Mouse (Mus musculus) liver, postnatal 0 days (tissue): ENCODE data around the gene Tgfbrap1. TPM values are rescaled to one million over a fixed set of nuclear protein-coding genes. Genes with fewer than 3 reads are reported as not detected.

Experiments used
- ATAC-seq: fragments of 200-750 bp; cut with Nextera tagmentation; 2 replicates; pipeline ENCODE4 v1.8.0; 2017; ENCODE audit warnings: mild to moderate bottlenecking, moderate library complexity
- DNase-seq: peaks from one replicate; pipeline ENCODE4 v3.0.0-alpha.2; 2016
- H3K27ac ChIP-seq: fragments of 300-500 bp; sonication (generic); 2 replicates; pipeline ENCODE4 v1.5.1; 2014; ENCODE audit warnings: antibody characterized with exemption, moderate library complexity, mild to moderate bottlenecking, low read depth
- H3K27me3 ChIP-seq: fragments of 300-500 bp; sonication (generic); 2 replicates; pipeline ENCODE4 v1.6.1; 2014; ENCODE audit warnings: low read length, control low read depth, mixed read lengths; ENCODE audit not compliant: insufficient read depth
- H3K36me3 ChIP-seq: fragments of 300-500 bp; sonication (generic); replicated peaks from 2 replicates; pipeline ENCODE4 v1.6.1; 2014; ENCODE audit warnings: mild to moderate bottlenecking, control low read depth, low read length, moderate library complexity, mixed read lengths; ENCODE audit not compliant: insufficient read depth
- H3K4me1 ChIP-seq: fragments of 300-500 bp; sonication (generic); 2 replicates; pipeline ENCODE4 v1.6.1; 2014; ENCODE audit warnings: antibody characterized with exemption, mild to moderate bottlenecking, control low read depth; ENCODE audit not compliant: insufficient read depth
- H3K4me2 ChIP-seq: fragments of 300-500 bp; sonication (generic); 2 replicates; pipeline ENCODE4 v1.6.1; 2014; ENCODE audit warnings: low read depth, mild to moderate bottlenecking, low read length, moderate library complexity, mixed read lengths
- H3K4me3 ChIP-seq: fragments of 300-500 bp; sonication (generic); 2 replicates; pipeline ENCODE4 v1.5.1; 2014; ENCODE audit warnings: low read depth, low read length
- H3K9ac ChIP-seq: fragments of 300-500 bp; sonication (generic); replicated peaks from 2 replicates; pipeline ENCODE4 v1.6.1; 2014; ENCODE audit warnings: mild to moderate bottlenecking, moderate library complexity
- H3K9me3 ChIP-seq: fragments of 300-500 bp; sonication (generic); 2 replicates; pipeline ENCODE4 v1.6.1; 2016; ENCODE audit warnings: mild to moderate bottlenecking, control low read depth, low read length, mixed read lengths
- CTCF ChIP-seq: sonication (generic); IDR thresholded peaks from 2 replicates; pipeline ENCODE4 v1.5.1; 2016; ENCODE audit warnings: antibody characterized with exemption, low read depth
- EP300 ChIP-seq: IDR thresholded peaks from 2 replicates; pipeline ENCODE4 v1.6.1; 2016; ENCODE audit warnings: antibody characterized with exemption, low read depth, mild to moderate bottlenecking
- WGBS: fragments of 180-500 bp; shearing (Covaris S2); extraction: QIAGEN DNeasy Blood & Tissue Kit; methylation state at CpG from one replicate; pipeline ENCODE4 v1.1.7; 2014; ENCODE audit not compliant: insufficient replicate concordance; 5-methylcytosine and 5-hydroxymethylcytosine counted together
- polyA plus RNA-seq: library from polyadenylated mRNA; unstranded; fragments of >200 nt; fragmentation: Nextera tagmentation; extraction: Ambion mirVana; gene quantifications from 2 replicates; pipeline ENCODE4 v1.2.1, GENCODE M21; 2015

Gene Tgfbrap1
- polyA plus RNA-seq, 1 experiment from 2014 or later, result 2.6 TPM

GRCm38 (mm10) chr1:43120950-43121349 lies 22.5 kb upstream of the Tgfbrap1 start:
- no peaks in the 10 kb centered on the region for H3K4me1 ChIP-seq
- H3K27me3 ChIP-seq, result no peaks in the 10 kb centered on the region
- WGBS, result 79% methylated on average over 5 of the region's 5 CpGs
- H3K9ac ChIP-seq, result no peak overlapping the region
- no peak for DNase-seq
- TF ChIP-seq EP300, result no peak
- H3K27ac ChIP-seq, result no peak overlapping the region
- no peaks in the 10 kb centered on the region for H3K9me3 ChIP-seq
- H3K4me2 ChIP-seq, result no peak overlapping the region
- ATAC-seq, result no peak
- H3K4me3 ChIP-seq, result no peak overlapping the region
- H3K36me3 ChIP-seq, result peaks cover 18% of the 10 kb centered on the region

GRCm38 (mm10) chr1:43117435-43117834 lies 19.0 kb upstream of the Tgfbrap1 start:
- no peak overlapping the region for H3K27ac ChIP-seq
- no peaks in the 10 kb centered on the region for H3K4me1 ChIP-seq
- no peak for ATAC-seq
- WGBS, result 87% methylated on average over 8 of the region's 8 CpGs
- H3K27me3 ChIP-seq, result no peaks in the 10 kb centered on the region
- DNase-seq, result no peak
- H3K4me3 ChIP-seq, result no peak overlapping the region
- H3K36me3 ChIP-seq, result peaks cover 37% of the 10 kb centered on the region
- no peak overlapping the region for H3K9ac ChIP-seq
- TF ChIP-seq CTCF (no peak), EP300 (no peak)
- no peak overlapping the region for H3K4me2 ChIP-seq
- H3K9me3 ChIP-seq, result no peaks in the 10 kb centered on the region

- Histone ChIP-seq H3K4me1 (no peaks in the 10 kb centered on the region), H3K9me3 (no peaks in the 10 kb centered on the region), H3K4me3 (no peak overlapping the region), H3K27ac (no peak overlapping the region), H3K4me2 (no peak overlapping the region), H3K36me3 (peaks cover 44% of the 10 kb centered on the region), H3K9ac (no peak overlapping the region), H3K27me3 (no peaks in the 10 kb centered on the region)
- peak; percentile 29 for DNase-seq
- 81% methylated on average over 2 of the region's 2 CpGs for WGBS
- TF ChIP-seq CTCF, result peak; percentile 64
- TF ChIP-seq EP300, result no peak
- ATAC-seq, result no peak
Observed at GRCm38 (mm10) chr1:43112882-43113281, 14.4 kb upstream of the Tgfbrap1 start.

- no peak overlapping the region for H3K27ac ChIP-seq
- H3K4me1 ChIP-seq, result no peaks in the 10 kb centered on the region
- H3K9me3 ChIP-seq, result no peaks in the 10 kb centered on the region
- no peak overlapping the region for H3K4me3 ChIP-seq
- peak; percentile 82 for DNase-seq
- 51% methylated on average over 4 of the region's 4 CpGs for WGBS
- ATAC-seq, result 0 out of 2 replicates have a peak, but pooled peaks have one; percentile 38
- no peak overlapping the region for H3K9ac ChIP-seq
- peaks cover 30% of the 10 kb centered on the region for H3K36me3 ChIP-seq
- TF ChIP-seq EP300 (no peak), CTCF (peak; percentile 91)
- no peak overlapping the region for H3K4me2 ChIP-seq
- no peaks in the 10 kb centered on the region for H3K27me3 ChIP-seq
Observed at GRCm38 (mm10) chr1:43110556-43110955, 12.1 kb upstream of the Tgfbrap1 start.

GRCm38 (mm10) chr1:43108729-43109128 lies 10.3 kb upstream of the Tgfbrap1 start:
- TF ChIP-seq EP300, result no peak
- H3K36me3 ChIP-seq, result peaks cover 18% of the 10 kb centered on the region
- 83% methylated on average over 2 of the region's 2 CpGs for WGBS

GRCm38 (mm10) chr1:43094206-43094605 lies 4.2 kb downstream of the Tgfbrap1 start:
- DNase-seq, result no peak
- Histone ChIP-seq H3K36me3 (no peaks in the 10 kb centered on the region), H3K9me3 (no peaks in the 10 kb centered on the region), H3K27me3 (no peaks in the 10 kb centered on the region), H3K4me2 (no peak overlapping the region), H3K4me1 (peaks cover 15% of the 10 kb centered on the region), H3K9ac (no peak overlapping the region), H3K27ac (no peak overlapping the region), H3K4me3 (no peak overlapping the region)
- TF ChIP-seq EP300 (no peak), CTCF (no peak)
- WGBS, result 87% methylated on average over 2 of the region's 2 CpGs
- ATAC-seq, result no peak

More at GRCm38 (mm10) chr1:43108729-43109128, 10.3 kb upstream of the Tgfbrap1 start:
- DNase-seq (no peak), ATAC-seq (no peak)
- no peaks in the 10 kb centered on the region for H3K4me1 ChIP-seq
- H3K9me3 ChIP-seq, result no peaks in the 10 kb centered on the region
- no peak overlapping the region for H3K4me3 ChIP-seq
- H3K9ac ChIP-seq, result no peak overlapping the region
- no peak overlapping the region for H3K27ac ChIP-seq
- H3K27me3 ChIP-seq, result no peaks in the 10 kb centered on the region
- H3K4me2 ChIP-seq, result no peak overlapping the region
